Mouse (Mus musculus) central nervous system, embryonic 18 days (tissue): Measurements from ENCODE around the gene Gm5935. TPM values are rescaled to one million over a fixed set of nuclear protein-coding genes. Genes with fewer than 3 reads are reported as not detected.

Experiments used
- polyA plus RNA-seq: library from polyadenylated mRNA; depleted of rRNA; stranded (reverse); fragments of >200 nt; gene quantifications from 2 replicates; pipeline ENCODE4 v1.2.3, GENCODE M21; 2012; rRNA removed

Gene Gm5935
- polyA plus RNA-seq = not detected in 2 replicates

DNA sequence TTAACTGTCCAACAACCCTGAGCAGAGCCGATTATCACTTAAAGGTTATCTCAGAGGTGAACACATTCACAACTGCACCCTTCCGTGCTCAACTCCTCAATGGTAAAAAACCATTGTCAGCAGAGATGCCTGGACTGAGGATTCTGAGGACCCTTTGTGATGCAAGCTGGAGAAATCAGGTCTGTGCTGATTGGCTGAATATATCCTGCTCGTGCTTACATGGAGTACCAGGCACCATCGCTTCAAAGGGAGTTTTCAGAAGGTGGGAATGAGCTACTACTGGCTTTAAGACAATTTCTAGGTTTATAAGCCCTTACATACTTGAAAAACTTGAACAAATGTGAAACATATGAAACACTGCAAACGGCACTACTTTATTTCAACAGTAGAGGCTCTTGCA lies at the start of gene Gm5935:
Gene Gm5935, minus strand, starts transcription at position 101 of the 400 bp plus-strand sequence.

Other genes with a start within 250 kb of the Gm5935 start
- not detected in 2 replicates for gene Gm4297, start 200.3 kb downstream of the Gm5935 start, polyA plus RNA-seq